Mouse (Mus musculus): Measurements from ENCODE around the gene Lrrc1. TPM values are rescaled to one million over a fixed set of nuclear protein-coding genes. Genes with fewer than 3 reads are reported as not detected.
A peak's percentile ranks its signal among the peaks of the same experiment; 100 is the strongest.

The Lrrc1 gene
- polyA plus RNA-seq, 1 experiment from 2014 or later = 8.7 TPM

- H3K27me3 ChIP-seq = no peaks in the 10 kb centered on the region
- no peak overlapping the region for H3K4me3 ChIP-seq
- no peaks in the 10 kb centered on the region for H3K36me3 ChIP-seq
- no peak overlapping the region for H3K4me2 ChIP-seq (replicated peaks)
- H3K4me1 ChIP-seq = 0 out of 2 replicates have a peak, but pooled peaks cover 3% of the 10 kb centered on the region
- no peak overlapping the region for H3K9ac ChIP-seq
- H3K27ac ChIP-seq = no peak overlapping the region
- no peaks in the 10 kb centered on the region for H3K9me3 ChIP-seq (replicated peaks)
- WGBS = 77% methylated on average over 20 of the region's 20 CpGs
- peak; percentile 78 for ATAC-seq (ENCODE audit: low FRiP score)
These were observed 74.7 kb downstream of the Lrrc1 start for GRCm38 (mm10) chr9:77469791-77470607.

- no peak overlapping the region for H3K4me3 ChIP-seq
- H3K9me3 ChIP-seq (replicated peaks) = no peaks in the 10 kb centered on the region
- H3K9ac ChIP-seq = no peak overlapping the region
- H3K4me2 ChIP-seq (replicated peaks) = no peak overlapping the region
- H3K27ac ChIP-seq = no peak overlapping the region
- H3K36me3 ChIP-seq = no peaks in the 10 kb centered on the region
- peaks cover 10% of the 10 kb centered on the region for H3K4me1 ChIP-seq
- 88% methylated on average over 5 of the region's 5 CpGs for WGBS
- ATAC-seq (ENCODE audit: low FRiP score) = no peak
- H3K27me3 ChIP-seq = no peaks in the 10 kb centered on the region
These were observed 77.7 kb downstream of the Lrrc1 start for GRCm38 (mm10) chr9:77466926-77467325.

DNA sequence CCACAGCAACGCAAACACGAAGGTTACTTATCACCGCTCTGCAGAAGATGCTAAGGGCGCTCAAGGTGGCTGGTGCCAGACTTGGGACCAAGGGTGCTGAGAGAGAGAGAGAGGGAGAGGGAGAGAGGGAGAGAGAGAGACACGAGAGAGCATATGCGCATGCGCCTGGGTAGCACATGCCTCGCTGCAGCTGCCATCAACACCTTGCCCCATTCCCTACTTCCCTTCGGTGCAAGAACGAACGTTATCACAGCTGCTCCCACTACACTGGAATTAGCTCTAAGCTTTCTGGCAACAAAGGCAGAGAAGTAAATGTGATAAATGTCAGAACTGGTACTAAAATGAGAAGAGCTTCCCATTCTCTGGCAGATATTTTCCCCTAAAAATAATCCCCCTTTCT is 79.3 kb downstream of the Lrrc1 start:
- H3K9ac ChIP-seq = no peak overlapping the region
- no peak for ATAC-seq (ENCODE audit: low FRiP score)
- no peak overlapping the region for H3K27ac ChIP-seq
- H3K4me3 ChIP-seq = no peak overlapping the region
- no peaks in the 10 kb centered on the region for H3K9me3 ChIP-seq (replicated peaks)
- peaks cover 13% of the 10 kb centered on the region for H3K4me1 ChIP-seq
- H3K36me3 ChIP-seq = no peaks in the 10 kb centered on the region
- no peak overlapping the region for H3K4me2 ChIP-seq (replicated peaks)
- H3K27me3 ChIP-seq = no peaks in the 10 kb centered on the region
- WGBS = 62% methylated on average over 11 of the region's 11 CpGs

DNA sequence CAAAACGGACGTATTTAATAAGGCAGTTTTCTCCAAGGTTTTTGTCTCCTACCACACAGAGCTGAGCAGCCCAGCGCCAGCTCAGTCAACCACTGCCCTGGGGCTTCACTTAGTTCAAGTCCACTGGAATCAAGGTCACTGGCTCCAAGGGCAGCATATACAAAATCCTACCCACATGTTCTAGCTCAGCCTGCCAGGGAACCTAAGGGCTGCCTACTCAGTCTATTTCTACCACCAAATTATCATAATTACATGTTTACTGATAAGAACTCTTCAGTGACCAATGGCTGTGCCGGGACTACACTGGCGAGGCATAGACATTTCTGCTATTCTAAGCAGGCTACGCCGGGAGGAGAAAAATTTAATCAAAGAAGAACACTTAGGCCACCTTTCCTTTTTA is 80.8 kb downstream of the Lrrc1 start:
- H3K36me3 ChIP-seq = no peaks in the 10 kb centered on the region
- H3K4me3 ChIP-seq = no peak overlapping the region
- no peaks in the 10 kb centered on the region for H3K9me3 ChIP-seq (replicated peaks)
- no peaks in the 10 kb centered on the region for H3K27me3 ChIP-seq
- 85% methylated on average over 7 of the region's 7 CpGs for WGBS
- no peak overlapping the region for H3K9ac ChIP-seq
- 0 out of 2 replicates have a peak overlapping the region, but pooled peaks have one; percentile 2 for H3K27ac ChIP-seq
- no peak overlapping the region for H3K4me2 ChIP-seq (replicated peaks)
- ATAC-seq (ENCODE audit: low FRiP score) = no peak
- peaks cover 11% of the 10 kb centered on the region for H3K4me1 ChIP-seq

- Histone ChIP-seq H3K4me1 (peaks cover 11% of the 10 kb centered on the region), H3K27me3 (no peaks in the 10 kb centered on the region), H3K4me2 (replicated peaks) (no peak overlapping the region), H3K4me3 (no peak overlapping the region), H3K9ac (no peak overlapping the region), H3K36me3 (no peaks in the 10 kb centered on the region), H3K9me3 (replicated peaks) (no peaks in the 10 kb centered on the region), H3K27ac (no peak overlapping the region)
- whole genome bisulfite sequencing = 58% methylated on average over 4 of the region's 4 CpGs
- no peak for ATAC-seq (ENCODE audit: low FRiP score)
These were observed 81.5 kb downstream of the Lrrc1 start for GRCm38 (mm10) chr9:77463195-77463594.

DNA sequence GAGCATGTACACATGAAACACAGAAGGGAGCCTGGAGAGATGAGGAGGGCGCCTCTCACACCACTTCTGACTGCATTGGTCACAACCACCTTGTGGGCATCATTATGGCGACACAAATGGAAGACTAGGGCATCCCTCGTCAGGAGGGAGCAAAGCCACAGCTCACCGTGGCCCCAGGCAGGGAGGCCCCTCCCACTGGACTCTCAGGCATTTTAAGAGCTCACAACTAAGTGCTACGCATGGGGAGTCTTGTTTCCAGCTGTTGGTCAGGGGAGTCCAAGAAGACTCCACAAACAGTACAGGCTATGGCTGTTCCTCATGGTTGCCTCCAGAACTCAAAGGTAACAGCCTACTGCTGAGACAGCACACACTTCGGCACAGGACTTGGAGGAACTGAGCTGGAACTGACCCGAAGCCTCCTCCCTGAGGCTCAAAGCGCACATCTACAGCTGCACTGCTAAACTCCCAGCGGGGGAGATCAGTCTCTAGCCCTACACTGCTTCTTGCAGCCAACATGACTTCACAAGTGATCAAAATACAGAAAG is 83.2 kb downstream of the Lrrc1 start:
- WGBS = 76% methylated on average over 9 of the region's 9 CpGs
- no peak overlapping the region for H3K4me2 ChIP-seq (replicated peaks)
- H3K27me3 ChIP-seq = no peaks in the 10 kb centered on the region
- H3K4me3 ChIP-seq = no peak overlapping the region
- H3K4me1 ChIP-seq = peaks cover 11% of the 10 kb centered on the region
- ATAC-seq (ENCODE audit: low FRiP score) = no peak
- no peak overlapping the region for H3K9ac ChIP-seq
- H3K9me3 ChIP-seq (replicated peaks) = no peaks in the 10 kb centered on the region
- no peak overlapping the region for H3K27ac ChIP-seq
- H3K36me3 ChIP-seq = no peaks in the 10 kb centered on the region

GRCm38 (mm10) chr9:77460408-77460807 is 84.3 kb downstream of the Lrrc1 start:
- 89% methylated on average over 14 of the region's 14 CpGs for WGBS
- no peak for ATAC-seq (ENCODE audit: low FRiP score)

DNA sequence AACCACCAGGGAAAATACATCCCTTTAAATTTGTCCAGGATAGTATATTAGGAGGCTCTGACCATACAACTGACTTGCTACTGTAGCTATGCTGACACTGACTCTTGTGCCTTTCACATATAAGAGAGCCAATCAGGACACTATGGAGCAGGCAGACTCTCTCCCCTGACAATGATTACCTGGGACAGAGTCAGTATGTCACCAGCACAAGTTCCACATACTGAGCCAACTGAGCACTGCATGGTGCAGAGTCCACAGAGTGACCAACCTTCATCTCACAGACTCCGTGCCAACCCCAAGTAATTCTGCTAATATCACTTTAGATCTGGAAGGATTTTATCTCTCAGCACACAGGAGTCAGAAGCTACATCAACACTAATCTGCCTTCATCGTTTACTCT is 85.3 kb downstream of the Lrrc1 start:
- H3K36me3 ChIP-seq = no peaks in the 10 kb centered on the region
- H3K4me3 ChIP-seq = no peak overlapping the region
- no peaks in the 10 kb centered on the region for H3K27me3 ChIP-seq
- H3K9me3 ChIP-seq (replicated peaks) = no peaks in the 10 kb centered on the region
- H3K4me2 ChIP-seq (replicated peaks) = no peak overlapping the region
- WGBS = 93% methylated on average over 2 of the region's 2 CpGs
- peaks cover 19% of the 10 kb centered on the region for H3K4me1 ChIP-seq
- no peak for ATAC-seq (ENCODE audit: low FRiP score)
- H3K27ac ChIP-seq = no peak overlapping the region
- H3K9ac ChIP-seq = no peak overlapping the region

More at GRCm38 (mm10) chr9:77460408-77460807, 84.3 kb downstream of the Lrrc1 start:
- Histone ChIP-seq H3K36me3 (no peaks in the 10 kb centered on the region), H3K27me3 (no peaks in the 10 kb centered on the region), H3K4me2 (replicated peaks) (no peak overlapping the region), H3K4me3 (no peak overlapping the region), H3K9me3 (replicated peaks) (no peaks in the 10 kb centered on the region), H3K9ac (no peak overlapping the region), H3K27ac (no peak overlapping the region), H3K4me1 (peaks cover 17% of the 10 kb centered on the region)

DNA sequence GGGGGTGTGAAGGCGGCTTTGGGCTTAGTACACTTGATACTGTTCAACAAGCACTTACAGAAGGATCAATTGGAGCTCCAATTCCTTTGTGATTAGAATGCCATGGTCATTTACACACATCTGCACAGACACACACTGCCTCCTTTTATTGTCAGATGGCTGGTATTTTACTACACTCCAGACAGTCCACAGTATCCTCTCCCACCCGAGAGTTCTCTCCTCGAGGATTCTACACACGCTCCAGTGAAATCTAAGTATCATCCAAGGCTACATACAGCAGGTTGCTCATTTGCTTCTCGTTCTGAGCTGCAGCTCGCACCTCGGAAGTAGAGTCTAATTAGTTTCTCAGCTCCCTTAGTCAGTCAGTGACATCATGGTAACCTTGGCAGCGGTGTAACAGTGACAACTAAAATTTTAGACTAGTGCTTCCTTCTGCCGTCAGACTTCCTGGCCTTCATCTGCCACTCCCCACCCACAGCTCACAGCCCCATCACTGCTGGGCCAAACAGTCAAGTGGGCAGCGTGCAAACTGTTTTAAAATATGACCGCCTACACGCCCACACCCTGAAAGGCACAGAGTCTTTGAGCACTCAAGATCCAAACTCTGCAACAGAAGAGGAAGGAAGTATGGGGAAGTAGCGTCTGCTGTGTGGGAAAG is 88.4 kb downstream of the Lrrc1 start:
- Histone ChIP-seq H3K27ac (no peak overlapping the region), H3K27me3 (no peaks in the 10 kb centered on the region), H3K4me2 (replicated peaks) (no peak overlapping the region), H3K4me1 (peaks cover 14% of the 10 kb centered on the region; the same call in 1 of the 2 replicates), H3K4me3 (no peak overlapping the region), H3K9ac (no peak overlapping the region), H3K9me3 (replicated peaks) (no peaks in the 10 kb centered on the region), H3K36me3 (0 out of 2 replicates have a peak, but pooled peaks cover 3% of the 10 kb centered on the region)
- WGBS = 79% methylated on average over 13 of the region's 13 CpGs
- no peak for ATAC-seq (ENCODE audit: low FRiP score)

DNA sequence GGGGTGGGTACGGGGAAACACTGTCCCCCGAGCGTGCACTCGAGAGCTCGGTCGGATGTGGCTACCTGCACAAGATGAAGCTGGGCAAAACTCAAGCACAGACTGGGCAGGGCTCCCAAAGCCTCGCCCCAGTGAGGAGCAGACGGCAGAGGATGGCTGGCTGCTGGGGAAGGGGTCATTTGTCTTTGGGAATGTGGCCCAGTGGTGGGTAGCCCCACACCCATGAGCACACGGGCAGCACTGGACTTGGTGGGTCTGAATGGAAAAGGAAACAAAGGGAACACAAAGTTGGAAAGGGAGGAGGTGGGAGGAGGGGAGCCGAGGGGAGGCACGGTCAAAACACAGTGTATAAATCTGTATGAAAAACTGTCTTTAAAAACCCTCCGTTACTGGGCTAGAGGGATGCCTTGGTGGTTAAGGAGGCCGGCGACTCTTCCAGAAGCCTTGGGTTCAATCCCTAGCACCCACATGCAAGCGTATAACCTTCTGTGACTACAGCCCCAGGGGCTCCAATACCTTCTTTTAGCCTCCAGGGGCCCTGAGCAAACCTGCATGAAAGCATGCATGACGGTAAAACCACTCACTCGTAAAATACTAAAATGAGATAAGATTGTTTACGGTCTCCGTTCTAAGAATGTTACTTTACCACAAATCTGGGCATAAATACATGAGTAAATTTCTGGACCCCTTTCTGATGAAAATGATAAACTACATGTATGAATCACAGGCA is 89.1 kb downstream of the Lrrc1 start:
- H3K9ac ChIP-seq = no peak overlapping the region
- H3K36me3 ChIP-seq = 0 out of 2 replicates have a peak, but pooled peaks cover 3% of the 10 kb centered on the region
- 71% methylated on average over 19 of the region's 19 CpGs for WGBS
- no peak overlapping the region for H3K4me2 ChIP-seq (replicated peaks)
- no peak overlapping the region for H3K27ac ChIP-seq
- peaks cover 14% of the 10 kb centered on the region; the same call in 1 of the 2 replicates for H3K4me1 ChIP-seq
- 0 out of 2 replicates have a peak, but pooled peaks have one; percentile 21 for ATAC-seq (ENCODE audit: low FRiP score)
- no peak overlapping the region for H3K4me3 ChIP-seq
- H3K9me3 ChIP-seq (replicated peaks) = no peaks in the 10 kb centered on the region
- no peaks in the 10 kb centered on the region for H3K27me3 ChIP-seq

DNA sequence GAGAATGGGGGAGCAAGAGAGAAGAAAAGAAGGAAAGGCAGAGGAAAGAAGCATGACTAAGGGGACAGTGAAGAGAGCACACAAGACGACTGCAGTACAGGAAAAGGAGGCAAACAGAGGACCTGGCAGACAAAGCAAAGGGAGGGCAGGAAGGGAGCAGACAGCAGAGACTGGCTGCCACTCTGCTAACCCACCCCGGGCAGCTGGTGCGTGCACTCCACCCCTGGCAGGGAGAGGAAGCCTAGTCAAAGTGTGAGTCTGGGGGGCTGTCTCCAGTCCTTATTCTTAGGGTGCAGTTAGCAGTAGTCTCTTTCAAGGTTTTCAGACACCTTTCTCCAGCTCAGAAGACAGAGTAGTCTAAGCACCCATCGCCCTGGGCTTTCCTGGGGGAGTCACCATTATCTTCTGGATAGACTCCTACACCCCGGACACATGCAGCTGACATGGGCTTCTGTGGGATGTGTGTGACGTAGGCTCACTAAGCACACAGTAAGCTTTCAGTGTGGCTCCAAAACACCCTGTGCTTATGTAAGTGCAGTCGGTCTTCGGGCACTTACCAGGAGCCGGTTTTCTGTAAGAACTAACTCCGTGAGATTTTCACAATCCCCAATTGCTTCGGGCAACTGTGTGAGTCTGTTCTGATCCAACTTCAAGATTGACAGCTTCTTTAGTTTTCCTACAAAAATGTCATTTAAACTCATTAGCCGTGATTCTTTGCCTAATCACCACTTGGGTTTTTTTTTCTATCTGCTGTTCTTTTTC is 92.4 kb downstream of the Lrrc1 start:
- peaks cover 14% of the 10 kb centered on the region; the same call in 1 of the 2 replicates for H3K4me1 ChIP-seq
- no peak overlapping the region for H3K4me3 ChIP-seq
- H3K27me3 ChIP-seq = no peaks in the 10 kb centered on the region
- ATAC-seq (ENCODE audit: low FRiP score) = no peak
- H3K36me3 ChIP-seq = 0 out of 2 replicates have a peak, but pooled peaks cover 3% of the 10 kb centered on the region
- H3K4me2 ChIP-seq (replicated peaks) = no peak overlapping the region
- H3K9me3 ChIP-seq (replicated peaks) = no peaks in the 10 kb centered on the region
- H3K27ac ChIP-seq = no peak overlapping the region
- no peak overlapping the region for H3K9ac ChIP-seq
- 75% methylated on average over 12 of the region's 12 CpGs for WGBS
